ENCODE assay signal across 9 mouse cellular contexts in the genomic region with DNA sequence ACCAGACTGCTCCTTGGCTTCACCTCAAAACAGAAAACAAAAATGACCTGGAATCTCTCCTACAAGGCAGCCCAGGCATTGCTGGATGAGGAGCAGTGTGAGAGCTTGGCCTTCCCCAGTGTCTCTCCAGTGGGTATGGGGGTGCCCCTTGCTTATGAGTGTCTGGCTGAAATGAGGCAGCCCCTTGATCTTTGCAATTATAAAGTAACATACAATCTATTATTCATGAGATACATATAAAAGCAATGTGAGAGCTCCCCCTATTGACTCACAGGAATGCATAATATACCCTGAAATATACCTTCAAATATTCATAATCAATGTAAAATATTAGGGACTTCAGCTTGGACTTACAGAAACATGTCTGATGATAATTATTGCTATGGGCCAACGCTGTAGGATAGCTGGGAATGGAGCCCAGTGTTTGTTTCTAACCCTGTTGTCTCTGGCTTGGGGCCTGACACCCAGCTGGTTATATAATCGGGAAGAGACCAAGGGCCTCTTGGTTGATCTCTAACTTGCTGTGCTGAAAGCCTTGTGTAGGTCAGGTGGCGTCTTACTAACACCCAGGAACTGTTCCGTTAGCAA. TPM values are rescaled to one million over a fixed set of nuclear protein-coding genes. Genes with fewer than 3 reads are reported as not detected.
DNase-seq lines count a peak whose midpoint lies in the region; ATAC-seq and TF ChIP-seq lines count a peak whose summit lies in the region.
"Had no signal": no experiment of that assay in that cellular context is flagged by ENCODE, and none has a peak within 500 bp of the region (broad histone marks: within the 10 kb centered on the region; RNA-seq: fewer than 3 reads in every experiment).

No protein-coding gene starts in this region.

- no peak overlapping the region for H3K27ac ChIP-seq in cerebellum, adult 2 months (ENCODE audit: insufficient read depth, low read length)
- H3K27ac ChIP-seq in kidney, embryonic 16.5 days (ENCODE audit: low read length), result no peak overlapping the region

- peak; percentile 16 to 22 for DNase-seq in cerebellum, adult 2 months
- peak; percentile 6 for DNase-seq in layer of hippocampus, adult 11-12 months (ENCODE audit: low spot score)
- DNase-seq in layer of hippocampus, postnatal 10 days (ENCODE audit: low spot score in 2 of 2), result no peak
- DNase-seq in Patski (ENCODE audit: low read depth, low spot score), result no peak
- DNase-seq in spleen, postnatal 4 days (ENCODE audit: low spot score in 2 of 2), result no peak
- DNase-seq in right cerebral cortex, postnatal 10 days (ENCODE audit: low spot score in 2 of 2), result no peak
- DNase-seq: B cell, adult 2 months had no signal

- peaks cover 3% of the 10 kb centered on the region; the same call in 1 of the 2 replicates for H3K4me1 ChIP-seq in cerebellum, adult 2 months (ENCODE audit: control insufficient read depth, insufficient read depth, low read length)
- H3K4me1 ChIP-seq in kidney, embryonic 16.5 days (ENCODE audit: insufficient read depth, low read length), result peaks cover 4% of the 10 kb centered on the region; the same call in 1 of the 2 replicates

- H3K27me3 ChIP-seq in cerebellum, adult 2 months (ENCODE audit: control insufficient read depth, insufficient read depth, low read length), result no peaks in the 10 kb centered on the region
- no peaks in the 10 kb centered on the region for H3K27me3 ChIP-seq in Patski
- H3K27me3 ChIP-seq in kidney, embryonic 16.5 days (ENCODE audit: insufficient read depth, low read length), result no peaks in the 10 kb centered on the region

- CTCF ChIA-PET in Patski (lab: Charles Lee), result interaction anchor here (0.8 to 2.6 kb wide), 6 partner anchors 10 to 286 kb away, joined by 3 to 14 read pairs (median 5); no protein-coding TSS in a partner anchor

- 9% methylated on average over 4 of the region's 4 CpGs for WGBS in cerebellum, adult 2 months
- 45% methylated on average over 4 of the region's 4 CpGs for WGBS in kidney, embryonic 16.5 days

- H3K9me3 ChIP-seq in kidney, embryonic 16.5 days (ENCODE audit: low read length), result peaks cover 8% of the 10 kb centered on the region

- ATAC-seq in cerebellum, adult (ENCODE audit: insufficient number of reproducible peaks, low FRiP score, low TSS enrichment), result no peak
- ATAC-seq in Patski, result no peak
- peak; percentile 71 for ATAC-seq in kidney, embryonic 16.5 days (ENCODE audit: low FRiP score, low TSS enrichment)

- POLR2A ChIA-PET in Patski (lab: Charles Lee), result no interaction called here

- in situ Hi-C loops in Patski (cut with MboI; ENCODE audit: low pct_unique_long_range_greater_than_20kb), result loop anchor here (5.0 to 25.0 kb wide), 2 partner anchors 281 to 359 kb away; no protein-coding TSS in a partner anchor

- no peak overlapping the region for H3K9ac ChIP-seq in kidney, embryonic 16.5 days (replicated peaks; ENCODE audit: low read length)

- H3K36me3 ChIP-seq in kidney, embryonic 16.5 days (ENCODE audit: insufficient read depth, low read length), result no peaks in the 10 kb centered on the region

- no peak overlapping the region for H3K4me3 ChIP-seq in cerebellum, adult 2 months (replicated peaks; ENCODE audit: insufficient read depth, low read depth, low read length)
- no peak overlapping the region for H3K4me3 ChIP-seq in kidney, embryonic 16.5 days (ENCODE audit: low read length)

- no peak overlapping the region for H3K4me2 ChIP-seq in kidney, embryonic 16.5 days (replicated peaks; ENCODE audit: low read depth, low read length)

- TF ChIP-seq CTCF in cerebellum, adult 2 months (IDR thresholded peaks at IDR 0.05; ENCODE audit: borderline replicate concordance, insufficient read depth, low read depth, low read length), result 0 out of 2 replicates have a peak, but pooled peaks have one; percentile 2
- peak; percentile 51 for TF ChIP-seq CTCF in Patski (IDR thresholded peaks at IDR 0.05)

- TF ChIP-seq POLR2A in cerebellum, adult 2 months (IDR thresholded peaks at IDR 0.05; ENCODE audit: borderline replicate concordance, insufficient read depth, low read length), result no peak

RNA-seq across cellular contexts. Expression of a gene that starts 52.9 kb away (rescaled TPM):
- 0.70 and 0.82 TPM in 2 replicates for polyA plus RNA-seq in cerebellum, adult 2 months (2012; rRNA removed)
- total RNA-seq in layer of hippocampus, postnatal 10 days (2021), result 1 to 10 TPM; 4.9 to 5.1 TPM
- 3.3 TPM for polyA plus RNA-seq in Patski (2021)
- 9.7 and 12.2 TPM in 2 replicates for polyA plus RNA-seq in kidney, embryonic 16.5 days (2015; fragmentation: Nextera tagmentation; extraction: Ambion mirVana)

Comparison
In these comparisons a context has a peak if more than half of its experiments do, and no peak if none do; other contexts are left out.
1. DNase-seq: peak in cerebellum, adult 2 months (2 of 2) and layer of hippocampus, adult 11-12 months (single experiment); none in layer of hippocampus, postnatal 10 days (0 of 2), Patski (single experiment), spleen, postnatal 4 days (0 of 2) and right cerebral cortex, postnatal 10 days (0 of 2).